Mouse (Mus musculus) heart, adult 9 months (tissue): ENCODE measurements around the gene Ripor2.

Source experiments
- DNase-seq, 2 experiments: peaks; one replicate each; pipeline ENCODE4 v3.0.0; 2022; ENCODE audit warnings: low spot score in 2 of 2

Ripor2 gene

DNA sequence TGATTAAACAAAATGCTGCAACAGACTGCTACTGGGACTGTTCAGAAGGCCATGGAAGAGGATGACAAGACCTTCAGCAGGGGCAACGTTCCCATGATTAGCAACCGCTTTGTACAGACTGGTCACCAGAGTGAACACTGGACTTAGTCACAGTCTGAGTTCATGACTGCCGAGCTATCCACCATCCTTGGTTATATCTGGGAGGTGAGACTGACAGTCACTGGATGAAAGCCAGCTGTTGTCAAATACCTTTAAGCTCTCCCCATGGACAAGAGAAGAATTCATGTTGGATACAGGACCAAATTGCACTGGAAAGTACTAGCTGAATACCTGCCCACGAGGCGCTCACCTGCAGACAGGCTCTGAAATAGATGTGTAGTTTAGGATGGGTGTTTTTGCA, 2.4 kb downstream of the Ripor2 start:
- DNase-seq = no peak

GRCm38 (mm10) chr13:24584841-24585240, 2.9 kb downstream of the Ripor2 start:
- DNase-seq = no peak

- no peak for DNase-seq
Observed at GRCm38 (mm10) chr13:24585369-24585768, 3.4 kb downstream of the Ripor2 start.

GRCm38 (mm10) chr13:24587192-24587895, 5.4 kb downstream of the Ripor2 start:
- no peak for DNase-seq

DNA sequence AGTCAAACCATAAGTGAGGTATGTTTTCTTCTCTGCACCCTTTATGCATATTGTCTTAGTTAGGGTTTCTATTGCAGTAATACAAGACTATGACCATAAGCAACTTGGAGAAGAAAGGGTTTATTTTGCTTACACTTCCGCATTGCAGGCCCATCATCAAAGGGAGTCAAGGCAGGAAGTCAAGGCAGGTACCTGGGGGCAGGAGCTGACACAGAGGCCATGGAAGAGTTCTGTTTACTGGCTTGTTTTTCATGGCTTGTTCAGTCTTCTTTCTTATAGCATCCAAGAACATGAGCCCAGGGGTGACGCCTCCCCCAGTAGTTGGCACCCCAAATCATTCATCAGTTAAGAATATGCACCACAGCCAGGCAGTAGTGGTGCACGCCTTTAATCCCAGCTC, 6.6 kb downstream of the Ripor2 start:
- no peak for DNase-seq

DNA sequence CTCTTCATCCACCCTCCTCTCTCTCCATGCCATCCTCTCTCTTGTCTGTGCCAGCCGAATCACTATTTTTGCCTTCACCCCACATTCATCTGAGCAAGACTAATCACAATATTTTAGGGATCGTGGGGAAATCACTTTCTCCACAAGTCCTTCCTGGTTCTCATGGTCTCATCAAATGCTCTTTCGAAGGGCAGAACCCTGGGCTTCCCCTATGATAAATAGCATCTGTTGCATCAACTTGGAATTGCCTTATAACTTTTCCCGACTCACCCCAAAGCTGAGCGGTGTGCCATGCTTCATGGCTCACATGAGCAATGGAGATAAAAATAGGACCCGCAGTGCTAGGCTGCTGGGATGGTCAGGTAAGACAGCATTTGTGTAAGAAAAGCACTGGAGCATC, 9.7 kb downstream of the Ripor2 start:
- DNase-seq = no peak

GRCm38 (mm10) chr13:24594303-24594702, 12.3 kb downstream of the Ripor2 start:
- DNase-seq = no peak

GRCm38 (mm10) chr13:24599631-24600041, 17.6 kb downstream of the Ripor2 start:
- no peak for DNase-seq

DNA sequence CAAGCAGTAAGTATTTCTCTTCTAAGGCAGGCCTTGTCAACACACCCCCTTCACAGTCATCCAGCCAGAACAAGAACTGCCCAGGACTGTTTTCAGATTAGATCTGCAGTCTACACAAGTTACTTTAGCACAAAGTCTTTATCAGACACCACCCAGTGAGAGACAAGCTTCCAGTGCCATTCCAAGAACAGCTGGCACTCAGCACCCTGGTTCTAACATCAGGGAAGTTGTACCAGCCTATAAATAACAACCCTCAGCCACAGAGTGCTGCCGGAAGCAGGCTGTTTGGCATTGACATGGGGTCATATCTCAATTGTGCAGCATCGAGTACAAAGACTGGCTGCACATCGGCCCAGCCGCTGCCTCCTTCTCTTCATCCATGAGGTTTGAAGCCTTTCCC, 21.0 kb downstream of the Ripor2 start:
- DNase-seq = peak; percentile 80 to 85

DNA sequence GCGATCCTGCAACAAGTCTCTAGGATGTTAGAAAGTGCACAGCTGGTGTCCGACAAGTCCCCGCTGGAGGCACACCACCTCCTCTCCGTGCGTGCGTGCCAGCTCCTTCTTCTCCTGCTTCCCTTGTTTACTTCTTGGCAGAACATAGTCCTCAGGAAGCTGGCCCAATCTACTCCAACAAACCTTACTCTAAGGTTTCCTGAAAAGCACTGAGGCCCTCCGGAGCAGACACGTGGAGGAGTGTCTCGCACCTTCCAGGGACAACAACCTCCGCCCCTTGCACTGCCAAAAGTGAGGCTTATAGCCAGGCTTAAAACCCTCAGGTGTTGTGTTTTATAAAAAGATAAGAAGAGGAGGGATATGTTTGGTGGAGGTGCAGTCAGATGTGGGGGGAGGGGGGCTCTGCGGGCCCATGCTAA, 21.6 kb downstream of the Ripor2 start:
- peak; percentile 25 to 31 for DNase-seq

DNA sequence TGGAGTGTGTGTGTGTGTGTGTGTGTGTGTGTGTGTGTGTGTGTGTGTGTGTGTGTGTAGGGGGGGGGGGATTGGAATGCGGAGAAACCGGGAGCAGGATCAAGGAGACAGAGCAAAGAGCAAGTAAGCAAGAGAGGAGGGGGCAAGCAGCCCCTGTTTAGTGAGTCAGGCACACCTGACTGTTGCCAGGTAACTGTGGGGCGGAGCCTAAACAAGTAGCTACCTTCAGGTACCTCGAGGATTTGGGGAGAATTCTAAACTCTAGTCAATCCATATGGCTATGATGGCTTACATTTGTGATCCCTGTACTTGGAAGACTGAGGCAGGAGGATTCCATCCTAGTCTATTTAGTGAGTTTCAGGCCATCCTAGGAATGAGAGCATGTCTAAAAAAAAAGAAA, 22.1 kb downstream of the Ripor2 start:
- no peak for DNase-seq

- peak; percentile 13 to 31 for DNase-seq
Observed at GRCm38 (mm10) chr13:24604761-24605591, 23.0 kb downstream of the Ripor2 start.

- no peak for DNase-seq
Observed at GRCm38 (mm10) chr13:24605755-24606154, 23.8 kb downstream of the Ripor2 start.

DNA sequence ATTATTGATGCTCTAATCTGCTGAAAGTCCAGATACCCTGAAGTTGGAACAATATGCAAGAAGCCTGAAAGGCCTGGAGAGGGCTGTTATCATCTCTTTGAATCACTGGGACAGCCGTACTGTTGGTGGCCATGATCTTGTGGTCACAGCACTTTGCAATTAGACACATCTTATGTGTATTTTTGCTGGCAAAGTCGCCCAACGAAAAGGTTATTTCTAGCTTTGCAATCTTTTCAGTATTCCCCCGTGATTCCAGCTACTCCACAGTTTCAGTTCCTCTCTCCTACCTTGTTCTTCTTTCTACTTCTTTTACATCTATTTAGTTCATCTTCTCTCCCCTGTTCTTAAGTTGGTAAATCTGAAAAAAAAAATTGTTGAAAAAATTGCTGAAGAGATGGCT, 26.0 kb downstream of the Ripor2 start:
- no peak for DNase-seq

- no peak for DNase-seq
Observed at GRCm38 (mm10) chr13:24608709-24609108, 26.7 kb downstream of the Ripor2 start.

DNA sequence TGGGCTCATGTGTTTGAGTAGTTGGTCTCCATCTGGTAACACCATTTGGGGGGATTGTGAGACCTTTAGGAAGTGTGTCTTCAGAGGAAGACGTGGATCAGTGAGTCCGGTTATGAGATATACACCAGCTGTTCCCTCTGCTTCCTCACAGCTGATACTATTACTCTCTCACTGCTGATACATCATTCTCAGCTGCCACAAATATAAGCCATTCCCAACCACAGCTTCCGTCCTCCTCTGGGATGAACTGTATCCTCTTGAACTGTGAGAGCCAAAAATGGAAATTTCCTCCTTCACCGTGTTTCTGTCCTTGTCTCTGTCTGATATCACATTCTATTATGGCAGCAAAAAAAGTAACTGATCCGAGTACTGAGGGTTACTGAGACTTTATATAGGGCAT, 28.9 kb downstream of the Ripor2 start:
- DNase-seq = no peak

DNA sequence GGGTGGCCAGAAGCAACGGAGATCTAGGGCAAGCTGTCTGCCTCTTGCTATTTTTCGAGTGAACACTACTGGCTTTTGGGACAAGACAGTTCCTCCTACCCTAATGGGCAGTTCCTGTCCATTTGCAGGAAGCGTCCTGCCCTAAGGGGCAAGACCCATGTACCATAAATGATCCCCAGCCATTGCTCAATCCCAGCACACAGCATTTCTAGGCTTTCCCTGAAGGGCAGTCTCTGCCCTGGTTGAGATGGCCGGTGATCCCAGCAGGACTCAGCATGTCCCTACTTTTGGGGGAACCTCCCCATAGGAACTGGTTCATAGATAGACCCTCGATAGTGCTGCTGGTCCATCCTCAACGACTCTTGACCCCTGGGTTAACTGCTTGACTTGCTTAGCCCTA, 31.0 kb downstream of the Ripor2 start:
- DNase-seq = no peak

GRCm38 (mm10) chr13:24613433-24613832, 31.4 kb downstream of the Ripor2 start:
- no peak for DNase-seq

DNA sequence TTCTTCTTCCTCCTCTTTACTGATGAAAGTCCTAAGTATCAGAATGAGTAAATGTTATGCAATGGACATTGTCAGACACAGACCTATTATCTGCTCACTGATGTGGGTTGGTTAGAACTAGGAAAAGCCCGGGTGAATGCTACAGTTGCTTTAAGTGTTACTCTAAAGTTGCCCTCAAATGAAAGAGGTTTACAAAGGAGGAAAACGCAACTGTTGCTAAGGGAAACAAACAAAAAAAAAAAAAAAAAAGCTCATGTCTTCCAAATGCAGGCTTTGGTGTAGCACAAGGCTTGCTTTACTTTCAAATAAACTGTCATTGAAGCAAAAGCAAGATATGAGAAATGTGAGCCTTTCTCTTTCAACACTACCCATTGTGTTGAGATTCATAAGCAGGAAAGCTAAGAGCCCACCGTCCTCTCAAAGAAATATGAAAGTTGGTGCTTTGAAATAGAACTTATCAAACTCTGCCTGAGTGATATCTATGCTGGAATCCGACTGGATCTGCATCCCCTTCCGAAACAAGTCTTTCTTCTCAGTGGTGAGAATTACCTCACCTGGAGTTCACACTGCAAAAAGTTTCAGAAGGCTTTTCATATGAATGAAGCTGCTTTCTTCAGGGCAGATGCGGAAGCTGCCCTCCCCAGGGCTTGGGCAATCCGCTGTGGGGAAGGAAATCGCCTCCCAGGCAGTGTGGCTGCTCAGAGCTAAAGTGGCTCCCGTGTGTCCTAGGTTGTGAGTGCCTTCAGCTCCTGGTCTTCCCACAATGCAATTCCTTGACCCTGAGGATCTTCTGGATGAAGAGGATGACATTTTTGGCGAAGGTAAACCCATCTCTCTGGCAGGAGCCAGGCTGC, 32.2 kb downstream of the Ripor2 start:
- DNase-seq = no peak

GRCm38 (mm10) chr13:24615921-24616565, 34.1 kb downstream of the Ripor2 start:
- peak in 1 of 2 experiments; percentile 18 for DNase-seq

DNA sequence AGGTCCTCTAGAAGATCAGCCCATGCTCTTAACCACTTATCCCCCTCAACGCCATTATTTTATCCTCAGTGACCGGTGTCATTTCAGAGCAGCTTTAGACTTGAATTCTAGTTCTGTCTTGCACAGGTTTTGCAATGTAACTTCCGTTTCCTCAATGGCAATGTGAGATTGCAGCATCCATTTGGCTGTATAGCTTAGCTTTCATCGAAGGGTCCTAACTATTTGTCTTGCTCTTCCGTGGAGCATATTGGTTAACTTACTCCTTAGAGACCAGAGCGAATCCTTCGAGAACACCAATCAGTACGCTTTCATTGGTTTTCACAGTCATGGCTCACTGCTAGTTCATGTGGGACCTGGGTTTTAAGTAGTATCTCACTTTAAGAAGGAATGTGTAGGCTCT, 34.7 kb downstream of the Ripor2 start:
- no peak for DNase-seq
